Mouse (Mus musculus) forebrain, embryonic 16.5 days (tissue): ENCODE data around the gene Abca7. TPM values are rescaled to one million over a fixed set of nuclear protein-coding genes. Genes with fewer than 3 reads are reported as not detected.
"Not testable (repeated sequence)": the region's sequence is repeated elsewhere in the genome, so short reads cannot be mapped to it uniquely, and the experiment has no call there.

Source experiments
- ATAC-seq: fragments of 200-750 bp; cut with Nextera tagmentation; 2 replicates; pipeline ENCODE4 v1.8.0; 2017; ENCODE audit warnings: mild to moderate bottlenecking, moderate library complexity
- H3K27ac ChIP-seq: fragments of 300-500 bp; sonication (generic); 2 replicates; pipeline ENCODE4 v1.5.1; 2014; ENCODE audit warnings: low read length, control low read depth
- H3K27me3 ChIP-seq: fragments of 300-500 bp; sonication (generic); replicated peaks from 2 replicates; pipeline ENCODE4 v1.6.1; 2014; ENCODE audit warnings: low read length; ENCODE audit not compliant: control insufficient read depth, insufficient read depth
- H3K36me3 ChIP-seq: fragments of 300-500 bp; sonication (generic); 2 replicates; pipeline ENCODE4 v1.6.1; 2014; ENCODE audit not compliant: control insufficient read depth, insufficient read depth
- H3K4me1 ChIP-seq: fragments of 300-500 bp; sonication (generic); replicated peaks from 2 replicates; pipeline ENCODE4 v1.6.1; 2014; ENCODE audit warnings: low read length; ENCODE audit not compliant: control insufficient read depth, insufficient read depth
- H3K4me2 ChIP-seq: fragments of 300-500 bp; sonication (generic); 2 replicates; pipeline ENCODE4 v1.6.1; 2014; ENCODE audit warnings: mild to moderate bottlenecking, low read length, control low read depth
- H3K4me3 ChIP-seq: fragments of 300-500 bp; sonication (generic); replicated peaks from 2 replicates; pipeline ENCODE4 v1.5.1; 2014; ENCODE audit warnings: mild to moderate bottlenecking, low read length, control low read depth
- H3K9ac ChIP-seq: fragments of 300-500 bp; sonication (generic); replicated peaks from 2 replicates; pipeline ENCODE4 v1.6.1; 2014; ENCODE audit warnings: low read depth, low read length, control low read depth
- H3K9me3 ChIP-seq: fragments of 300-500 bp; sonication (generic); 2 replicates; pipeline ENCODE4 v1.6.1; 2016; ENCODE audit warnings: low read length; ENCODE audit not compliant: control insufficient read depth
- WGBS: fragments of 180-500 bp; shearing (Covaris S2); extraction: QIAGEN DNeasy Blood & Tissue Kit; methylation state at CpG from one replicate; pipeline ENCODE4 v1.1.7; 2014; 5-methylcytosine and 5-hydroxymethylcytosine counted together
- polyA plus RNA-seq: library from polyadenylated mRNA; unstranded; fragments of >200 nt; fragmentation: Nextera tagmentation; extraction: Ambion mirVana; gene quantifications from 2 replicates; pipeline ENCODE4 v1.2.1, GENCODE M21; 2015

The Abca7 gene
- polyA plus RNA-seq, 1 experiment from 2014 or later, result 4.7 TPM

- H3K36me3 ChIP-seq, ATAC-seq, H3K27ac ChIP-seq, H3K9me3 ChIP-seq, H3K27me3 ChIP-seq, H3K4me1 ChIP-seq, H3K9ac ChIP-seq: not testable (repeated sequence)
- peak overlapping the region; percentile 97 for H3K4me3 ChIP-seq
- WGBS, result 31% methylated on average over 10 of the region's 10 CpGs
- peak overlapping the region; percentile 8; the same call in 1 of the 2 replicates for H3K4me2 ChIP-seq
Measured at GRCm38 (mm10) chr10:79959412-79959811, 36.9 kb upstream of the Abca7 start.

GRCm38 (mm10) chr10:79959847-79960601, 36.3 kb upstream of the Abca7 start, which contains the start of gene Wdr18:
TSS of gene Wdr18 (plus strand) at chr10:79960152.
- ATAC-seq, result peak; percentile 98
- Histone ChIP-seq H3K27me3 (no peaks in the 10 kb centered on the region), H3K4me1 (peaks cover 8% of the 10 kb centered on the region), H3K27ac (peak within 1 kb of the TSS; percentile 71), H3K4me2 (peak within 1 kb of the TSS; percentile 87), H3K4me3 (peak within 1 kb of the TSS; percentile 97), H3K9me3 (no peaks in the 10 kb centered on the region), H3K9ac (peak within 1 kb of the TSS; percentile 82), H3K36me3 (peaks cover 3% of the 10 kb centered on the region; the same call in 1 of the 2 replicates)
- under 1% methylated on average over 61 of the region's 61 CpGs for WGBS

GRCm38 (mm10) chr10:79960671-79961294, 35.5 kb upstream of the Abca7 start:
- peak overlapping the region; percentile 87 for H3K4me2 ChIP-seq
- peak overlapping the region; percentile 97 for H3K4me3 ChIP-seq
- no peaks in the 10 kb centered on the region for H3K9me3 ChIP-seq
- peaks cover 3% of the 10 kb centered on the region; the same call in 1 of the 2 replicates for H3K36me3 ChIP-seq
- no peak for ATAC-seq
- H3K27me3 ChIP-seq, result no peaks in the 10 kb centered on the region
- no peak overlapping the region for H3K27ac ChIP-seq
- 21% methylated on average over 10 of the region's 10 CpGs for WGBS
- H3K4me1 ChIP-seq, result peaks cover 8% of the 10 kb centered on the region
- peak overlapping the region; percentile 82 for H3K9ac ChIP-seq

- Histone ChIP-seq H3K27me3 (peaks cover 3% of the 10 kb centered on the region), H3K4me2 (no peak overlapping the region), H3K27ac (no peak overlapping the region), H3K9ac (no peak overlapping the region), H3K4me3 (no peak overlapping the region), H3K36me3 (peaks cover 19% of the 10 kb centered on the region), H3K4me1 (peaks cover 11% of the 10 kb centered on the region), H3K9me3 (no peaks in the 10 kb centered on the region)
- no peak for ATAC-seq
- 94% methylated on average over 7 of the region's 7 CpGs for WGBS
Measured at GRCm38 (mm10) chr10:79964727-79965126, 31.6 kb upstream of the Abca7 start.

GRCm38 (mm10) chr10:79965325-79965724, 31.0 kb upstream of the Abca7 start:
- Histone ChIP-seq H3K9me3 (no peaks in the 10 kb centered on the region), H3K4me3 (no peak overlapping the region), H3K27me3 (peaks cover 7% of the 10 kb centered on the region), H3K9ac (no peak overlapping the region), H3K4me2 (no peak overlapping the region), H3K27ac (no peak overlapping the region), H3K36me3 (peaks cover 19% of the 10 kb centered on the region), H3K4me1 (peaks cover 11% of the 10 kb centered on the region)
- WGBS, result 84% methylated on average over 5 of the region's 5 CpGs
- ATAC-seq, result no peak

GRCm38 (mm10) chr10:79966886-79967400, 29.4 kb upstream of the Abca7 start:
- Histone ChIP-seq H3K27me3 (peaks cover 15% of the 10 kb centered on the region), H3K9me3 (no peaks in the 10 kb centered on the region), H3K27ac (no peak overlapping the region), H3K4me3 (no peak overlapping the region), H3K4me2 (no peak overlapping the region), H3K9ac (no peak overlapping the region), H3K4me1 (peaks cover 11% of the 10 kb centered on the region), H3K36me3 (peaks cover 19% of the 10 kb centered on the region)
- WGBS, result 94% methylated on average over 5 of the region's 5 CpGs
- no peak for ATAC-seq

- no peak for ATAC-seq
- H3K36me3 ChIP-seq, result peaks cover 19% of the 10 kb centered on the region
- H3K27me3 ChIP-seq, result peaks cover 15% of the 10 kb centered on the region
- no peak overlapping the region for H3K27ac ChIP-seq
- H3K9me3 ChIP-seq, result no peaks in the 10 kb centered on the region
- H3K9ac ChIP-seq, result no peak overlapping the region
- WGBS, result 86% methylated on average over 1 of the region's 1 CpGs
- H3K4me1 ChIP-seq, result peaks cover 11% of the 10 kb centered on the region
- no peak overlapping the region for H3K4me2 ChIP-seq
- no peak overlapping the region for H3K4me3 ChIP-seq
Measured at GRCm38 (mm10) chr10:79968181-79968580, 28.1 kb upstream of the Abca7 start.

- H3K4me1 ChIP-seq, result peaks cover 11% of the 10 kb centered on the region
- H3K4me3 ChIP-seq, result no peak overlapping the region
- H3K9me3 ChIP-seq, result no peaks in the 10 kb centered on the region
- no peak overlapping the region for H3K9ac ChIP-seq
- H3K27me3 ChIP-seq, result peaks cover 15% of the 10 kb centered on the region
- H3K4me2 ChIP-seq, result no peak overlapping the region
- no peak overlapping the region for H3K27ac ChIP-seq
- peaks cover 15% of the 10 kb centered on the region for H3K36me3 ChIP-seq
- WGBS, result 12% methylated on average over 3 of the region's 3 CpGs
- no peak for ATAC-seq
Measured at GRCm38 (mm10) chr10:79969124-79969568, 27.1 kb upstream of the Abca7 start.

GRCm38 (mm10) chr10:79970415-79971182, 25.7 kb upstream of the Abca7 start, which contains the start of gene Grin3b:
TSS of gene Grin3b (plus strand) at chr10:79970715.
- Histone ChIP-seq H3K4me1 (peaks cover 11% of the 10 kb centered on the region), H3K36me3 (peaks cover 18% of the 10 kb centered on the region), H3K9ac (peak within 1 kb of the TSS; percentile 44), H3K27ac (no peak within 1 kb of the TSS), H3K9me3 (no peaks in the 10 kb centered on the region), H3K4me3 (peak within 1 kb of the TSS; percentile 37), H3K4me2 (peak within 1 kb of the TSS; percentile 57), H3K27me3 (peaks cover 15% of the 10 kb centered on the region)
- WGBS, result 8% methylated on average over 46 of the region's 47 CpGs
- ATAC-seq, result no peak; the same call in 1 of the 2 replicates
